8 mouse cellular contexts compared by ENCODE assay signal in the genomic region with DNA sequence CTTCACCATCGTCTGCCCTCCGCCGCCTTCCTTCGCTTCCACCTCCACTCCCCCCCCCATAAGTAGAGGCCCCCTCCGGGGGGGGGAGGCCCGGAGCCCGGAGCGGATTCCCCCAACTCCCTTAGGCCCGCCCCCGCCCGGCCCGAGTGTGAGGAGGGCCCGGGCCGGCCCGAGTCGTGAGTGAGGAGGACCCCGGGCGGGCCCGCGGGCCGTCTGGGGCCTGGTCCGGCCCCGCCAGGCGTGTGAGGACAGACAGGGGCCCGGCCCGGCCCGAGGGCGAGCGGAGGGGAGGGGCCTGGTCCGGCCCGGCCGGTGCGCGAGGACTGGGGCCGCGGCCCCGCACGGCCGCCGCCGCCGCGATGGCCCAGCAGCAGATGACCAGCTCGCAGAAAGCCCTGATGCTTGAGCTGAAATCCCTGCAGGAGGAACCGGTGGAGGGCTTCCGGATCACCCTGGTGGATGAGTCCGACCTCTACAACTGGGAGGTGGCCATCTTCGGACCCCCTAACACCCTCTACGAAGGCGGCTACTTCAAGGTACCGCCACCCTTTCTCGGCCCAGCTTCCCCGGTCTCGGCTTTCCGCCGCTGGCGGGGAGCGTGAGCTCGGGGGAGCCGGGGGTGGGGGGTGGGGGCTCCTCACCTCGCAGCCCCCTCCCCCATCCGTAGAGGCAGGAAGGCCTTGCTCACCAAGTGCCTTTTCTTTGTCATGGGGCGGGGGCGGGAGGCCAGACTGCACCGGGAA. TPM values are rescaled to one million over a fixed set of nuclear protein-coding genes. Genes with fewer than 3 reads are reported as not detected.
DNase-seq lines count a peak whose midpoint lies in the region; ATAC-seq and TF ChIP-seq lines count a peak whose summit lies in the region.

Ube2r2 (plus strand) TSS at position 33 of the 743 bp plus-strand sequence.

- H3K4me3 ChIP-seq in forebrain, embryonic 11.5 days (ENCODE audit: low read depth, low read length) = peak within 1 kb of the TSS; percentile 94
- peak within 1 kb of the TSS; percentile 95 to 98 for H3K4me3 ChIP-seq in heart, embryonic 14.5 days (ENCODE audit: control insufficient read depth in 1 of 2, insufficient read depth in 1 of 2, low read depth in 1 of 2, low read length in 2 of 2)
- peak within 1 kb of the TSS; percentile 90 for H3K4me3 ChIP-seq in liver, embryonic 15.5 days (replicated peaks)
- H3K4me3 ChIP-seq in neural tube, embryonic 11.5 days (ENCODE audit: low read depth, low read length) = peak within 1 kb of the TSS; percentile 96
- H3K4me3 ChIP-seq in testis, adult 2 months (ENCODE audit: control insufficient read depth, low read depth, low read length) = peak within 1 kb of the TSS; percentile 100

- peaks cover 5% of the 10 kb centered on the region; the same call in 1 of the 2 replicates for H3K4me1 ChIP-seq in forebrain, embryonic 11.5 days (replicated peaks; ENCODE audit: control insufficient read depth, insufficient read depth, low read length)
- H3K4me1 ChIP-seq in heart, embryonic 14.5 days (ENCODE audit: control insufficient read depth in 2 of 2, insufficient read depth in 2 of 2, low read length in 2 of 2) = peaks cover 0 to 14% of the 10 kb centered on the region in 2 experiments; a peak in 2 of 4 replicates
- H3K4me1 ChIP-seq in liver, embryonic 15.5 days (replicated peaks) = peaks cover 59% of the 10 kb centered on the region
- H3K4me1 ChIP-seq in neural tube, embryonic 11.5 days (ENCODE audit: control insufficient read depth, insufficient read depth, low read length) = no peaks in the 10 kb centered on the region
- H3K4me1 ChIP-seq in testis, adult 2 months (ENCODE audit: control insufficient read depth, insufficient read depth, low read length) = peaks cover 8% of the 10 kb centered on the region

- H3K9ac ChIP-seq in forebrain, embryonic 11.5 days (ENCODE audit: low read length) = peak within 1 kb of the TSS; percentile 99
- peak within 1 kb of the TSS; percentile 95 for H3K9ac ChIP-seq in heart, embryonic 14.5 days (ENCODE audit: low read length)
- peak within 1 kb of the TSS; percentile 100 for H3K9ac ChIP-seq in liver, embryonic 15.5 days
- H3K9ac ChIP-seq in neural tube, embryonic 11.5 days (ENCODE audit: low read length) = peak within 1 kb of the TSS; percentile 98

- peaks cover 2% of the 10 kb centered on the region; the same call in 1 of the 2 replicates for H3K36me3 ChIP-seq in forebrain, embryonic 11.5 days (ENCODE audit: control insufficient read depth, insufficient read depth, low read length)
- peaks cover 20% of the 10 kb centered on the region for H3K36me3 ChIP-seq in heart, embryonic 14.5 days (ENCODE audit: control insufficient read depth, insufficient read depth, low read length)
- H3K36me3 ChIP-seq in liver, embryonic 15.5 days (replicated peaks) = peaks cover 25% of the 10 kb centered on the region
- H3K36me3 ChIP-seq in neural tube, embryonic 11.5 days (ENCODE audit: control insufficient read depth, insufficient read depth, low read length) = no peaks in the 10 kb centered on the region; the same call in 1 of the 2 replicates
- no peaks in the 10 kb centered on the region for H3K36me3 ChIP-seq in testis, adult 2 months (ENCODE audit: control insufficient read depth, insufficient read depth, low read length)

- TF ChIP-seq CTCF in testis, adult 2 months (IDR thresholded peaks at IDR 0.05; ENCODE audit: control insufficient read depth, insufficient read depth, insufficient replicate concordance, low read depth, low read length) = no peak

- H3K27me3 ChIP-seq in forebrain, embryonic 11.5 days (ENCODE audit: control insufficient read depth, insufficient read depth, low read length) = no peaks in the 10 kb centered on the region
- H3K27me3 ChIP-seq in heart, embryonic 14.5 days (ENCODE audit: control insufficient read depth, insufficient read depth, low read length) = no peaks in the 10 kb centered on the region
- H3K27me3 ChIP-seq in liver, embryonic 15.5 days = no peaks in the 10 kb centered on the region
- H3K27me3 ChIP-seq in neural tube, embryonic 11.5 days (ENCODE audit: control insufficient read depth, insufficient read depth, low read length) = no peaks in the 10 kb centered on the region
- no peaks in the 10 kb centered on the region for H3K27me3 ChIP-seq in testis, adult 2 months (ENCODE audit: control insufficient read depth, insufficient read depth, low read length)

- WGBS in forebrain, embryonic 11.5 days = under 1% methylated on average over 57 of the region's 65 CpGs
- under 1% methylated on average over 56 of the region's 65 CpGs for WGBS in heart, embryonic 14.5 days
- under 1% methylated on average over 58 of the region's 65 CpGs for WGBS in liver, embryonic 15.5 days (ENCODE audit: insufficient replicate concordance)
- under 1% methylated on average over 41 of the region's 65 CpGs for WGBS in neural tube, embryonic 11.5 days

- peak; percentile 64 for DNase-seq in brain, adult 2 months (ENCODE audit: low read depth, low spot score)
- DNase-seq in forebrain, embryonic 11.5 days (ENCODE audit: low spot score) = peak; percentile 84
- DNase-seq in kidney, postnatal 10 days = peak; percentile 82
- DNase-seq in neural tube, embryonic 11.5 days (ENCODE audit: low spot score) = no peak

- H3K9me3 ChIP-seq in forebrain, embryonic 11.5 days (ENCODE audit: control insufficient read depth, low read length) = no peaks in the 10 kb centered on the region
- H3K9me3 ChIP-seq in heart, embryonic 14.5 days (ENCODE audit: control insufficient read depth, low read length) = 0 out of 2 replicates have a peak, but pooled peaks cover 4% of the 10 kb centered on the region
- no peaks in the 10 kb centered on the region for H3K9me3 ChIP-seq in liver, embryonic 15.5 days (replicated peaks)
- no peaks in the 10 kb centered on the region for H3K9me3 ChIP-seq in neural tube, embryonic 11.5 days (ENCODE audit: control insufficient read depth, low read length)

- H3K4me2 ChIP-seq in forebrain, embryonic 11.5 days (ENCODE audit: low read depth, low read length, severe bottlenecking) = peak within 1 kb of the TSS; percentile 73
- H3K4me2 ChIP-seq in heart, embryonic 14.5 days (ENCODE audit: low read length) = peak within 1 kb of the TSS; percentile 78
- H3K4me2 ChIP-seq in liver, embryonic 15.5 days = peak within 1 kb of the TSS; percentile 80
- H3K4me2 ChIP-seq in neural tube, embryonic 11.5 days (ENCODE audit: low read depth) = peak within 1 kb of the TSS; percentile 62

- peak; percentile 44 for ATAC-seq in CD4-positive, CD25-positive, alpha-beta regulatory T cell, adult 4 months
- peak; percentile 84 for ATAC-seq in forebrain, embryonic 11.5 days (replicated peaks; ENCODE audit: low FRiP score)
- peak; percentile 79 for ATAC-seq in heart, embryonic 14.5 days (ENCODE audit: insufficient number of reproducible peaks, insufficient read depth, low FRiP score, low read depth)
- peak; percentile 72 for ATAC-seq in liver, embryonic 15.5 days (ENCODE audit: insufficient read depth)
- peak; percentile 84 for ATAC-seq in neural tube, embryonic 11.5 days (ENCODE audit: insufficient read depth, low FRiP score, low TSS enrichment)

- peak within 1 kb of the TSS; percentile 99 for H3K27ac ChIP-seq in forebrain, embryonic 11.5 days (ENCODE audit: low read depth, low read length)
- peak within 1 kb of the TSS; percentile 99 for H3K27ac ChIP-seq in heart, embryonic 14.5 days (replicated peaks in 1 of 2; ENCODE audit: control insufficient read depth in 1 of 2, insufficient read depth in 1 of 2, low read depth in 2 of 2, low read length in 2 of 2)
- H3K27ac ChIP-seq in liver, embryonic 15.5 days (replicated peaks) = peak within 1 kb of the TSS; percentile 97
- peak within 1 kb of the TSS; percentile 99 for H3K27ac ChIP-seq in neural tube, embryonic 11.5 days (ENCODE audit: low read depth, low read length)
- H3K27ac ChIP-seq in testis, adult 2 months (ENCODE audit: control insufficient read depth, insufficient read depth, low read depth, low read length) = peak within 1 kb of the TSS; percentile 97

- no peak for TF ChIP-seq POLR2A in testis, adult 2 months (IDR thresholded peaks at IDR 0.05; ENCODE audit: control insufficient read depth, low read depth, low read length)

RNA-seq across cellular contexts. Expression of gene Ube2r2, which starts in this region (rescaled TPM):
- 10 to 100 TPM; 29.8 to 33.1 TPM for polyA plus RNA-seq in CD4-positive, CD25-positive, alpha-beta regulatory T cell, adult 4 months (2017; shearing (Covaris generic))
- polyA plus RNA-seq in forebrain, embryonic 11.5 days (2014; fragmentation: Nextera tagmentation; extraction: Ambion mirVana) = 97.3 and 105 TPM in 2 replicates
- polyA plus RNA-seq in heart, embryonic 14.5 days (2014; fragmentation: Nextera tagmentation; extraction: Ambion mirVana) = 82.8 and 86.8 TPM in 2 replicates
- 45.4 and 47.8 TPM in 2 replicates for polyA plus RNA-seq in liver, embryonic 15.5 days (2015; fragmentation: Nextera tagmentation; extraction: Ambion mirVana)
- polyA plus RNA-seq in neural tube, embryonic 11.5 days (2014; fragmentation: Nextera tagmentation; extraction: Ambion mirVana) = 99.5 and 100.0 TPM in 2 replicates
- polyA plus RNA-seq in testis, adult 2 months (2012; rRNA removed) = 17.7 and 18.8 TPM in 2 replicates
